In genomic region chr7:97350891-97351290, GRCm38 (mm10) we compare ENCODE assay signal across 16 mouse cellular contexts.
"Had no signal": no experiment of that assay in that cellular context is flagged by ENCODE, and none has a peak within 500 bp of the region (broad histone marks: within the 10 kb centered on the region; RNA-seq: fewer than 3 reads in every experiment).

No protein-coding gene starts in this region.

- H3K9me3 ChIP-seq: kidney, embryonic 15.5 days; limb, embryonic 10.5 days; limb, embryonic 13.5 days had no signal

- H3K4me3 ChIP-seq: kidney, embryonic 15.5 days; limb, embryonic 10.5 days; limb, embryonic 13.5 days had no signal

- H3K4me1 ChIP-seq: kidney, embryonic 15.5 days had no signal

- H3K36me3 ChIP-seq: limb, embryonic 10.5 days had no signal

- H3K27ac ChIP-seq: kidney, embryonic 15.5 days; limb, embryonic 10.5 days; limb, embryonic 13.5 days; liver, embryonic 14.5 days; macrophage had no signal

- H3K9ac ChIP-seq: kidney, embryonic 15.5 days; limb, embryonic 13.5 days; liver, embryonic 14.5 days; liver, postnatal 0 days; lung, embryonic 14.5 days had no signal

- DNase-seq: kidney, adult 11 months; kidney, adult 8-10 months; kidney, postnatal 10 days; kidney, postnatal 36 days; layer of hippocampus, adult 9-11 months; liver, postnatal 0 days; lung, embryonic 14.5 days; midbrain, embryonic 14.5 days; thymus, adult 18-20 months; thymus, postnatal 36 days had no signal

- H3K27me3 ChIP-seq: kidney, embryonic 15.5 days; limb, embryonic 13.5 days had no signal

- H3K4me2 ChIP-seq: kidney, embryonic 15.5 days; limb, embryonic 13.5 days; lung, embryonic 14.5 days had no signal

- ATAC-seq: liver, postnatal 0 days; lung, postnatal 0 days had no signal
